Mouse (Mus musculus) bone marrow, adult 2 months (tissue): ENCODE data around the gene Pip4k2b. TPM values are rescaled to one million over a fixed set of nuclear protein-coding genes. Genes with fewer than 3 reads are reported as not detected.
"Not testable (repeated sequence)": the region's sequence is repeated elsewhere in the genome, so short reads cannot be mapped to it uniquely, and the experiment has no call there.

Source experiments
- H3K27ac ChIP-seq: fragments of 200-500 bp; 2 replicates; pipeline ENCODE4 v1.5.1; 2012; ENCODE audit warnings: low read depth, mild to moderate bottlenecking, control low read depth, inconsistent platforms, low read length; ENCODE audit not compliant: control insufficient read depth, poor library complexity, insufficient read depth
- H3K4me1 ChIP-seq: fragments of 200-500 bp; 2 replicates; pipeline ENCODE4 v1.6.1; 2011; ENCODE audit warnings: low read length; ENCODE audit not compliant: control insufficient read depth, insufficient read depth
- H3K4me3 ChIP-seq: fragments of 200-500 bp; replicated peaks from 2 replicates; pipeline ENCODE3; 2011; ENCODE audit warnings: mild to moderate bottlenecking, low read depth, low read length, control low read depth; ENCODE audit not compliant: control insufficient read depth
- CTCF ChIP-seq: fragments of 200-500 bp; IDR thresholded peaks from 2 replicates; pipeline ENCODE4 v1.5.1; 2011; ENCODE audit warnings: low read length, control low read depth; ENCODE audit not compliant: control insufficient read depth, insufficient read depth
- POLR2A ChIP-seq: fragments of 200-500 bp; IDR thresholded peaks from 2 replicates; pipeline ENCODE4 v1.6.1; 2011; ENCODE audit warnings: low read depth, mild to moderate bottlenecking, control low read depth, low read length, borderline replicate concordance; ENCODE audit not compliant: control insufficient read depth
- WGBS: fragments of 180-500 bp; shearing (Covaris S2); methylation state at CpG from one replicate; pipeline ENCODE4 v1.1.7; 2018; 5-methylcytosine and 5-hydroxymethylcytosine counted together
- polyA plus RNA-seq: library from polyadenylated mRNA; stranded (reverse); fragments of >200 nt; gene quantifications from 2 replicates; pipeline ENCODE4 v1.2.4, GENCODE M21; 2011; ENCODE audit warnings: low replicate concordance; ENCODE audit not compliant: missing spikeins, insufficient read depth, insufficient read length

Gene Pip4k2b
- polyA plus RNA-seq, 1 experiment: 11.7 TPM

GRCm38 (mm10) chr11:97743423-97743822 lies 1.1 kb downstream of the Pip4k2b start:
- TF ChIP-seq POLR2A: no peak
- peak overlapping the region; percentile 73 for H3K4me3 ChIP-seq
- peaks cover 4% of the 10 kb centered on the region for H3K4me1 ChIP-seq
- WGBS: 2% methylated on average over 9 of the region's 9 CpGs
- H3K27ac ChIP-seq: peak overlapping the region; percentile 49; the same call in 1 of the 2 replicates

DNA sequence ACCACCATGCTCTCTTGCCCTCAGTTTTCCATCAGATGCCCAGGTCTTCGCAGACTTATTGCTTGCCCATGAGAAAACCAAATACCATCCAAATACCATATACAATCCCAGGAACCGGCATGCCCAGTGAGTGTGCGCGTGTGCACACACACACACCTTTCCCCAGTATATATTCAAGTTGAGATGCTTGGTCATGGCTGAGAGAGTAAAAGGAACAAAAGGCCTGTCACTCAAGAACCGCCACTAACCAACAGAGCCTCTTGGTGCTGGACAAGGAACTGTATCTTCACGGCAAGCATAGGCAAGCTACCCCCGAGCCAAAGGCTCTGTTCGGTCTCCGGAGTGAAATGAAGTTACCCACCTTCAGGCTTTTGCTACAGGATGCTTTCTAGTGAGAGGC lies 1.9 kb downstream of the Pip4k2b start:
- TF ChIP-seq CTCF (no peak), POLR2A (no peak)
- WGBS: 58% methylated on average over 9 of the region's 9 CpGs
- H3K4me1 ChIP-seq: peaks cover 4% of the 10 kb centered on the region
- H3K4me3 ChIP-seq: no peak overlapping the region
- peak overlapping the region; percentile 11; the same call in 1 of the 2 replicates for H3K27ac ChIP-seq

- WGBS: 73% methylated on average over 5 of the region's 5 CpGs
- peaks cover 4% of the 10 kb centered on the region for H3K4me1 ChIP-seq
Observed at GRCm38 (mm10) chr11:97742157-97742556, 2.3 kb downstream of the Pip4k2b start.

GRCm38 (mm10) chr11:97740190-97740589 lies 4.3 kb downstream of the Pip4k2b start:
- TF ChIP-seq POLR2A (no peak), CTCF (no peak)
- H3K27ac ChIP-seq: no peak overlapping the region
- peaks cover 4% of the 10 kb centered on the region for H3K4me1 ChIP-seq
- 27% methylated on average over 7 of the region's 7 CpGs for WGBS
- no peak overlapping the region for H3K4me3 ChIP-seq

More at GRCm38 (mm10) chr11:97742157-97742556, 2.3 kb downstream of the Pip4k2b start:
- H3K27ac ChIP-seq: no peak overlapping the region
- no peak overlapping the region for H3K4me3 ChIP-seq
- TF ChIP-seq CTCF: no peak
- TF ChIP-seq POLR2A: no peak

GRCm38 (mm10) chr11:97739155-97739554 lies 5.3 kb downstream of the Pip4k2b start:
- 89% methylated on average over 3 of the region's 3 CpGs for WGBS
- H3K4me1 ChIP-seq: peaks cover 4% of the 10 kb centered on the region

GRCm38 (mm10) chr11:97738703-97739102 lies 5.8 kb downstream of the Pip4k2b start:
- H3K4me1 ChIP-seq: peaks cover 4% of the 10 kb centered on the region

More at GRCm38 (mm10) chr11:97739155-97739554, 5.3 kb downstream of the Pip4k2b start:
- Histone ChIP-seq H3K27ac (no peak overlapping the region), H3K4me3 (no peak overlapping the region)
- no peak for TF ChIP-seq POLR2A
- TF ChIP-seq CTCF: no peak

DNA sequence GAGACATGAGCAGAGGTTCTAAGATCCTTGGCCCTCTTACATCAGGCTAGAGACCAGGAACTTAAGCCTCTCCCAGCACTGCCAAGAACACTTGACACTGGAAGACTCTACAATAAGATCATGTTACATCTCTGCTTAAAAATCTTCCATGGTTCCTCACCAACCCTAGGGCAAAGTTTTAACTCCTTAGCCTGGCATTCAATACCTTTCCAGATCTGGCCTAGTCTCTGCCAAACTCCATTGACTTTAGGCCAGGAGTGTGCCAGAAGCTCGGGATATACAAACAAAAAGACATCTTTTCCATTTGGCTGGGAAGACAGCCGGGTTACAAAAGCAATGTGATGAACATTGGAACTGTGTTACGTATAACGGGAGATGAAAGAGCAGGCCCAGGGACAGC lies 6.9 kb downstream of the Pip4k2b start:
- Histone ChIP-seq H3K27ac (no peak overlapping the region), H3K4me3 (no peak overlapping the region), H3K4me1 (peaks cover 4% of the 10 kb centered on the region)
- 86% methylated on average over 4 of the region's 4 CpGs for WGBS
- TF ChIP-seq CTCF (no peak), POLR2A (no peak)

More at GRCm38 (mm10) chr11:97738703-97739102, 5.8 kb downstream of the Pip4k2b start:
- Histone ChIP-seq H3K4me3 (no peak overlapping the region), H3K27ac (no peak overlapping the region)
- peak; percentile 44; the same call in 1 of the 2 replicates for TF ChIP-seq CTCF
- no peak for TF ChIP-seq POLR2A
- WGBS: 63% methylated on average over 6 of the region's 6 CpGs

DNA sequence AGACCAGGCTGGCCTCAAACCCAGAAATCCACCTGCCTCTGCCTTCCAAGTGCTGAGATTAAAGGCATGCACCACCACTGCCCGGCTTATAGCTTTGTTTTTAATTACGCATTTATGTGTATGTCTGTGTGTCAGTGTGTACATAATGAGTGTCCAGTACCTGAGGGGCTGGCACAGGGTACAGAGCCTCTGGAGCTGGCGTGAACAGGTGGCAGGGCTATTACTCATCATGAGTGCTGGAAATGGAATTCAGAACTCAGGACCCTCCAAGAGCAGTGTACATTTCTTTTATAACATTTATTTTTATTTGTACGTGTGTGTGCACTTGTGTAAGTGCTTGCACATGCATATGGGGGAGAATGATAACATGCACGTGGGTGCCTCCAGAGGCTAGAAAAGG lies 7.9 kb downstream of the Pip4k2b start:
- TF ChIP-seq POLR2A (no peak), CTCF (no peak)
- Histone ChIP-seq H3K4me1 (peaks cover 2% of the 10 kb centered on the region), H3K27ac (no peak overlapping the region), H3K4me3 (no peak overlapping the region)
- WGBS: 84% methylated on average over 5 of the region's 5 CpGs

GRCm38 (mm10) chr11:97734810-97735209 lies 9.7 kb downstream of the Pip4k2b start:
- not testable (repeated sequence) for H3K4me3 ChIP-seq, H3K27ac ChIP-seq, H3K4me1 ChIP-seq
- WGBS: 66% methylated on average over 5 of the region's 5 CpGs

DNA sequence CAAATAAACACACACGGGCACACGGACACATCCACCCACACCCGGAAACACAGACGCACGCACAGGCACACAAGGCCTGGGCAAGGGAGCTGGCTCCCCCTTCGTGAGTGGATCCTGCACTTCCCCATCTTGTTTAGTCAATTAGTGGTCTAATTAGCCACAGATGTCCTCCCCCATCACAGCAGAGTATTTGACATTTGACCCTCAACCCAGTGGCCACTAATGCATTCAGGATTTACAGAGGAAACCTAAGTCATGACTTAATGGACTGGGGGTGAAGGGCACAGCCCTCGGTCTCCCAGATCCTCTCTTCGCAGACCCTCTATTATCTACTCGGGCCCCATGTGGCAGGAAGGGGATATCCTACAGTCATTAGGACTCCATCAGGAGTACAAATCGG lies 10.8 kb downstream of the Pip4k2b start:
- no peak for TF ChIP-seq CTCF
- no peak for TF ChIP-seq POLR2A
- no peak overlapping the region for H3K27ac ChIP-seq
- H3K4me1 ChIP-seq: peaks cover 3% of the 10 kb centered on the region
- no peak overlapping the region for H3K4me3 ChIP-seq
- 55% methylated on average over 10 of the region's 10 CpGs for WGBS
